Mouse (Mus musculus) hindbrain, embryonic 14.5 days (tissue): ENCODE measurements around the gene Gm11032. TPM values are rescaled to one million over a fixed set of nuclear protein-coding genes. Genes with fewer than 3 reads are reported as not detected.

Source experiments
- ATAC-seq: fragments of 200-750 bp; cut with Nextera tagmentation; 2 replicates; pipeline ENCODE4 v1.8.0; 2017; ENCODE audit warnings: moderate number of reproducible peaks, mild to moderate bottlenecking, moderate TSS enrichment, moderate library complexity; ENCODE audit not compliant: low FRiP score
- DNase-seq: peaks from one replicate; pipeline ENCODE4 v3.0.0-alpha.2; 2015; ENCODE audit warnings: low spot score
- H3K27ac ChIP-seq: fragments of 300-500 bp; sonication (generic); 2 replicates; pipeline ENCODE4 v1.5.1; 2014; ENCODE audit warnings: mild to moderate bottlenecking, moderate library complexity
- H3K27me3 ChIP-seq: fragments of 300-500 bp; sonication (generic); 2 replicates; pipeline ENCODE4 v1.6.1; 2014; ENCODE audit warnings: mild to moderate bottlenecking, low read length, mixed read lengths; ENCODE audit not compliant: control insufficient read depth, insufficient read depth
- H3K36me3 ChIP-seq: fragments of 300-500 bp; sonication (generic); replicated peaks from 2 replicates; pipeline ENCODE4 v1.6.1; 2014; ENCODE audit not compliant: control insufficient read depth, insufficient read depth
- H3K4me1 ChIP-seq: fragments of 300-500 bp; sonication (generic); replicated peaks from 2 replicates; pipeline ENCODE4 v1.6.1; 2014; ENCODE audit warnings: antibody characterized with exemption, low read length, mixed read lengths; ENCODE audit not compliant: control insufficient read depth, insufficient read depth
- H3K4me2 ChIP-seq: fragments of 300-500 bp; sonication (generic); replicated peaks from 2 replicates; pipeline ENCODE4 v1.6.1; 2014; ENCODE audit warnings: mild to moderate bottlenecking, moderate library complexity
- H3K4me3 ChIP-seq: fragments of 300-500 bp; sonication (generic); replicated peaks from 2 replicates; pipeline ENCODE4 v1.5.1; 2014; ENCODE audit warnings: mild to moderate bottlenecking, low read length
- H3K9ac ChIP-seq: fragments of 300-500 bp; sonication (generic); 2 replicates; pipeline ENCODE4 v1.6.1; 2014
- H3K9me3 ChIP-seq: fragments of 300-500 bp; sonication (generic); 2 replicates; pipeline ENCODE4 v1.6.1; 2016; ENCODE audit warnings: low read length; ENCODE audit not compliant: control insufficient read depth
- WGBS: fragments of 180-500 bp; shearing (Covaris S2); extraction: QIAGEN DNeasy Blood & Tissue Kit; methylation state at CpG from one replicate; pipeline ENCODE4 v1.1.7; 2014; 5-methylcytosine and 5-hydroxymethylcytosine counted together
- polyA plus RNA-seq: library from polyadenylated mRNA; unstranded; fragments of >200 nt; fragmentation: Nextera tagmentation; extraction: Ambion mirVana; gene quantifications from 2 replicates; pipeline ENCODE4 v1.2.1, GENCODE M21; 2014

Gene Gm11032
- polyA plus RNA-seq, 1 experiment from 2014 or later, result not detected

- WGBS, result 72% methylated on average over 4 of the region's 4 CpGs
- Histone ChIP-seq H3K9ac (no peak overlapping the region), H3K36me3 (no peaks in the 10 kb centered on the region), H3K27ac (no peak overlapping the region), H3K9me3 (no peaks in the 10 kb centered on the region), H3K27me3 (no peaks in the 10 kb centered on the region), H3K4me3 (no peak overlapping the region), H3K4me2 (no peak overlapping the region), H3K4me1 (no peaks in the 10 kb centered on the region)
- ATAC-seq (no peak), DNase-seq (no peak)
These were observed 2.0 kb downstream of the Gm11032 start for GRCm38 (mm10) chr11:4621866-4622265.

GRCm38 (mm10) chr11:4622442-4622986 lies 2.6 kb downstream of the Gm11032 start:
- DNase-seq, result no peak
- Histone ChIP-seq H3K4me1 (no peaks in the 10 kb centered on the region), H3K27ac (no peak overlapping the region), H3K36me3 (no peaks in the 10 kb centered on the region), H3K9me3 (no peaks in the 10 kb centered on the region), H3K4me3 (no peak overlapping the region), H3K9ac (no peak overlapping the region), H3K4me2 (no peak overlapping the region), H3K27me3 (no peaks in the 10 kb centered on the region)
- 0 out of 2 replicates have a peak, but pooled peaks have one; percentile 17 for ATAC-seq
- 66% methylated on average over 7 of the region's 7 CpGs for WGBS

DNA sequence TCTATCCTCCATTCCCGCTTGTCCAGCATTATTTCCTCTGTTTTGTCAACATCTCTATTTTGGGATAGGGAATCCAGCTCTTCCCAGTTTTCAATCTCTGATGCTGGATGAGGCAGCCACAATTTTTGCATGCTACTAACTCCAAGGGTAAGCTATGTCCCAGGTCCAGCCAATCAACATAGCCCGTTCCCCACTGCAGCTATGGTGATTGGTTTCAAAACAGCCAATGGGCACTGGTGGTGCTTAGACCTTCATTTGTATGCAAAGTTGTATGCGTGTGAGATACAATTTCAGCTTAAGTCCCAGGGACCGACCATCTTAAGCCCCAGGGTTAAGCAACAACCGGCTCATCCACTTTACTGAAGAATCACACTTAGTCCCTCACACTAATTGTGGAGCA lies 3.1 kb downstream of the Gm11032 start:
- H3K4me2 ChIP-seq, result no peak overlapping the region
- no peak overlapping the region for H3K9ac ChIP-seq
- no peaks in the 10 kb centered on the region for H3K27me3 ChIP-seq
- H3K27ac ChIP-seq, result no peak overlapping the region
- ATAC-seq (peak; percentile 60; the same call in 1 of the 2 replicates), DNase-seq (no peak)
- H3K36me3 ChIP-seq, result no peaks in the 10 kb centered on the region
- H3K4me3 ChIP-seq, result no peak overlapping the region
- no peaks in the 10 kb centered on the region for H3K9me3 ChIP-seq
- WGBS, result 58% methylated on average over 5 of the region's 5 CpGs
- no peaks in the 10 kb centered on the region for H3K4me1 ChIP-seq

DNA sequence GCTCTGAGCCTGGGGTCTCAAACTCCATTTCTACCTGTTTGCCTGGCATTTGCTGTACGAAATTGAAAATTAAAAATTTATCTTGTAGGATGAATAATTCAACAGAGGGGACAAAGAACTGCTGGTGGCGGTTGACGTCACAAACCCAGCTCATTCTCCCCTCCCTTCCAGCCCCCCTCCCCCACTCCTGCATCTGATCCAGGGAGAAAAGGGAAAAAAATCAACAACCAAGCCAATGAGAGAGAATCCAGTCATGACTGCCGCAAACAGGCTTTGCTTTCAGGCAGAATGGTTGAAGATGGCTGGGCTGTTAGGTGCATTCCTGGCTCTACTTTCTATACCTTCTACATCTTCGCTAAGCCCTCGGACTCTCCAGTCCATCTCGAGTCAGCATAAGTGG lies 6.1 kb downstream of the Gm11032 start:
- H3K9ac ChIP-seq, result no peak overlapping the region
- no peak overlapping the region for H3K4me3 ChIP-seq
- 68% methylated on average over 7 of the region's 7 CpGs for WGBS
- no peaks in the 10 kb centered on the region for H3K27me3 ChIP-seq
- DNase-seq, result no peak
- H3K4me1 ChIP-seq, result no peaks in the 10 kb centered on the region
- 0 out of 2 replicates have a peak overlapping the region, but pooled peaks have one; percentile 38 for H3K27ac ChIP-seq
- no peaks in the 10 kb centered on the region for H3K36me3 ChIP-seq
- ATAC-seq, result no peak
- no peak overlapping the region for H3K4me2 ChIP-seq
- no peaks in the 10 kb centered on the region for H3K9me3 ChIP-seq

GRCm38 (mm10) chr11:4627636-4628035 lies 7.8 kb downstream of the Gm11032 start:
- Histone ChIP-seq H3K27me3 (no peaks in the 10 kb centered on the region), H3K36me3 (no peaks in the 10 kb centered on the region), H3K4me2 (no peak overlapping the region), H3K4me1 (no peaks in the 10 kb centered on the region), H3K27ac (no peak overlapping the region), H3K9ac (no peak overlapping the region), H3K4me3 (no peak overlapping the region), H3K9me3 (no peaks in the 10 kb centered on the region)
- no peak for DNase-seq
- ATAC-seq, result no peak
- 64% methylated on average over 7 of the region's 7 CpGs for WGBS

DNA sequence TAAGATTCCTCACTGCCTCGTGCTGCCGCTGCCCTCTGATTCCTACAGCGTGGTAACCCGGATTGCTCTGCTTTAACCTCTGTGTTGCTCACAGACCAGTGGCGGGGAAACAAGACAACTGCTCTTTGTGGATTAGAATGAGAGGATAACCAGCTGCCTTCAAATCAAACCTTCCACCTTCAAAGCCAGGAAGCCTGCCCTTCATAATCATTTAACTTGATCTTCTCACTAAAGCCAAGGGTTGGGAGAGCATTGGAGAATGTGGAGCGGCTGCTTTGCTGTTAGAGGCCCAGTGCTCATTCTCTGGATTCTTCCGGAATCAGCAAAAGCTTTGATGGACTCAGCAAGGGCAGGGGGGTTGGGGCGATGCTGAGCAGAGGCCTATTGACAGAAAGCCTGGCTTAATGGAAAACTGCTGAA lies 10.0 kb downstream of the Gm11032 start:
- Histone ChIP-seq H3K4me2 (no peak overlapping the region), H3K9ac (no peak overlapping the region), H3K27me3 (no peaks in the 10 kb centered on the region), H3K36me3 (no peaks in the 10 kb centered on the region), H3K9me3 (no peaks in the 10 kb centered on the region), H3K27ac (no peak overlapping the region), H3K4me3 (no peak overlapping the region), H3K4me1 (no peaks in the 10 kb centered on the region)
- DNase-seq (no peak), ATAC-seq (no peak)
- 47% methylated on average over 8 of the region's 8 CpGs for WGBS

GRCm38 (mm10) chr11:4633420-4633819 lies 13.6 kb downstream of the Gm11032 start:
- Histone ChIP-seq H3K4me1 (peaks cover 3% of the 10 kb centered on the region), H3K27me3 (no peaks in the 10 kb centered on the region), H3K36me3 (no peaks in the 10 kb centered on the region), H3K4me3 (no peak overlapping the region), H3K9me3 (no peaks in the 10 kb centered on the region), H3K4me2 (no peak overlapping the region), H3K27ac (no peak overlapping the region), H3K9ac (no peak overlapping the region)
- WGBS, result 53% methylated on average over 2 of the region's 2 CpGs
- DNase-seq, result no peak
- ATAC-seq, result no peak

DNA sequence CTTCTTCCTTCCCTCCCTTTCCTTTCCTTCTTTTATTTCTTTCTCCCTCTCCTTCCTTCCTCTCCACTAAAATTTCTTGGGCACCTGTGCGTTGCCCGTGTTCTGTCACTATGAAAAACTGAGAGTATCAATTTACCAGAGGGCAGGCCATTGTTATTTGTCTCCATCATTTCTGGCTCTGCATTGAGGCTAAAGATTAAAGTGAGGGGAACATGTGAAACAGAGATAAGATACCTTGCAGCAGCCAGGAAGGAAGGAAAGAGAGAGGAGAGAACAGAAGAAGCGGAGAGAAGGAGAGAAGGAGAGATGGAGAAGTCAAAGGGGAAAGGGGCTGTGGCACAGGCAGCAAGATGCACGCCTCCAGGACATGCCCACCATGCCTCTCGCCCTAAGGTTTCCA lies 14.5 kb downstream of the Gm11032 start:
- no peak overlapping the region for H3K4me2 ChIP-seq
- 79% methylated on average over 5 of the region's 5 CpGs for WGBS
- no peak overlapping the region for H3K4me3 ChIP-seq
- no peaks in the 10 kb centered on the region for H3K9me3 ChIP-seq
- ATAC-seq (no peak), DNase-seq (no peak)
- 0 out of 2 replicates have a peak, but pooled peaks cover under 1% of the 10 kb centered on the region for H3K36me3 ChIP-seq
- H3K4me1 ChIP-seq, result peaks cover 9% of the 10 kb centered on the region
- H3K27ac ChIP-seq, result no peak overlapping the region
- H3K27me3 ChIP-seq, result no peaks in the 10 kb centered on the region
- H3K9ac ChIP-seq, result no peak overlapping the region

- Histone ChIP-seq H3K4me1 (peaks cover 9% of the 10 kb centered on the region), H3K9me3 (no peaks in the 10 kb centered on the region), H3K4me2 (peak overlapping the region; percentile 65), H3K27ac (no peak overlapping the region), H3K9ac (no peak overlapping the region), H3K4me3 (peak overlapping the region; percentile 56), H3K27me3 (no peaks in the 10 kb centered on the region), H3K36me3 (peaks cover 12% of the 10 kb centered on the region)
- 63% methylated on average over 5 of the region's 5 CpGs for WGBS
- ATAC-seq (no peak), DNase-seq (no peak)
These were observed 17.0 kb downstream of the Gm11032 start for GRCm38 (mm10) chr11:4636782-4637342.
